In the genomic region with DNA sequence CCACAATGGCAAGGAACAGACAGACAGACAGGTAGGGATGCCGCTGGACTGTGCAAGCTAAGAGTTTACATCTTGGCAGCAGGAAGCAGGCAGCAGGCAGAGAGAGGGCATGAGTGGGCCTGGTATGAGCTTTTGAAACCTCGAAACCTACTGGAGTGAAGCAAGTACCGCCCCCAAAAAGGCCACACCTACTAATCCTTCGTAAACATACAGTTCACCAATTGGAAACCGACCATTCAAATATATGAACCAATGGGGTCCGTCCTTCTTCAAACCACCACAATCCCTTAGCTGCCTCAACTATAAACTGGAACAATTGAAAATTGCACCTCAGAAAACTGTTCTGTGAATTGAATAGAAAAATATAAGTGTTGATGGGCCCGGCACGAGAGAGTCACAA, we compare ENCODE assay signal across 1 mouse cellular context.
TF ChIP-seq lines count a peak whose summit lies in the region.

No protein-coding gene starts in this region.

TF ChIP-seq in CH12.LX, 34 proteins besides CTCF, POLR2A, EP300 and RAD21 (continued from another document):
- no peak for TF ChIP-seq JUND (conservative IDR thresholded peaks at IDR 0.05; ENCODE audit: low read depth, low read length)
